Mouse (Mus musculus) urinary bladder, postnatal 4 days (tissue): ENCODE results near the gene D930020B18Rik.

Experiments used
- DNase-seq, 2 experiments: peaks; one replicate each; pipeline ENCODE4 v3.0.0; 2021 to 2022; ENCODE audit warnings: low spot score in 2 of 2

The D930020B18Rik gene

GRCm38 (mm10) chr10:121641272-121642053 lies at the start of gene D930020B18Rik:
Gene D930020B18Rik (plus strand): TSS chr10:121641588.
- no peak for DNase-seq

- no peak for DNase-seq
Observed at GRCm38 (mm10) chr10:121596580-121596979, 44.8 kb upstream of the D930020B18Rik start.

GRCm38 (mm10) chr10:121601272-121601671 lies 40.1 kb upstream of the D930020B18Rik start:
- DNase-seq = no peak

- DNase-seq = no peak
Observed at GRCm38 (mm10) chr10:121603556-121603955, 37.8 kb upstream of the D930020B18Rik start.

- no peak for DNase-seq
Observed at GRCm38 (mm10) chr10:121604632-121605344, 36.6 kb upstream of the D930020B18Rik start.

- peak in 1 of 2 experiments; percentile 47 for DNase-seq
Observed at GRCm38 (mm10) chr10:121608177-121608576, 33.2 kb upstream of the D930020B18Rik start.

- no peak for DNase-seq
Observed at GRCm38 (mm10) chr10:121611587-121611986, 29.8 kb upstream of the D930020B18Rik start.

GRCm38 (mm10) chr10:121612448-121612847 lies 28.9 kb upstream of the D930020B18Rik start:
- no peak for DNase-seq

GRCm38 (mm10) chr10:121613570-121613969 lies 27.8 kb upstream of the D930020B18Rik start:
- no peak for DNase-seq

GRCm38 (mm10) chr10:121615146-121615870 lies 26.1 kb upstream of the D930020B18Rik start:
- DNase-seq = no peak

GRCm38 (mm10) chr10:121615935-121616334 lies 25.5 kb upstream of the D930020B18Rik start:
- DNase-seq = no peak

GRCm38 (mm10) chr10:121622431-121622830 lies 19.0 kb upstream of the D930020B18Rik start:
- DNase-seq = no peak

GRCm38 (mm10) chr10:121623670-121624069 lies 17.7 kb upstream of the D930020B18Rik start:
- DNase-seq = no peak

GRCm38 (mm10) chr10:121625006-121625405 lies 16.4 kb upstream of the D930020B18Rik start:
- no peak for DNase-seq

- peak in 1 of 2 experiments; percentile 66 for DNase-seq
Observed at GRCm38 (mm10) chr10:121625407-121626185, 15.8 kb upstream of the D930020B18Rik start.

GRCm38 (mm10) chr10:121626186-121626882 lies 15.1 kb upstream of the D930020B18Rik start, which contains the start of gene Xpot:
Gene Xpot (minus strand): TSS chr10:121626332.
- peak; percentile 96 to 97 for DNase-seq

GRCm38 (mm10) chr10:121627216-121627852 lies 14.1 kb upstream of the D930020B18Rik start:
- DNase-seq = no peak

GRCm38 (mm10) chr10:121628561-121629040 lies 12.8 kb upstream of the D930020B18Rik start:
- DNase-seq = no peak

- no peak for DNase-seq
Observed at GRCm38 (mm10) chr10:121634159-121634558, 7.2 kb upstream of the D930020B18Rik start.

GRCm38 (mm10) chr10:121636276-121636675 lies 5.1 kb upstream of the D930020B18Rik start:
- no peak for DNase-seq
